Mouse (Mus musculus): ENCODE data around the gene Olfr1132.

DNA sequence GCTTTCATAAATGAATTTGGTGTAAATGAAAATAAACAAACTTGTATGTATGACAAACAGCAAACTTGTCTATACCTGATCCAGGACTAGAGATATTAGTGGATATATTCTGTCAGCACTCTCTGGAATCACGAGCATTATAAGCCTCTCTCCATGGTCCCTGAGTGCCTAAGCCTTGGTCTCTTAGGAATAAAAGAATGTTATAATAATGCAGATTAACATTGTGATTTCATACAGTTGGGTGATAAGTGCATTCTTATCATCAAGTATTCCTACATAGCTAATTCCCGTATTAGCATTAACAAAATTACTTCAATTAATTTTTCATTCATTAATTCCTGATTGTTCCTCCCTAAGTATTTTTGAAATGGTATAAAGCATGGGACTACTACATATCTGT is 21.0 kb upstream of the Olfr1132 start, which contains the start of gene Olfr1134:
- no peak for TF ChIP-seq EP300 (IDR thresholded peaks at IDR 0.05; ENCODE audit: low read depth)
- no peak for TF ChIP-seq CTCF (IDR thresholded peaks at IDR 0.05; ENCODE audit: low read depth)

Measured in liver, embryonic 14.5 days (tissue).